Mouse (Mus musculus): ENCODE data around the gene Arhgef10l. TPM values are rescaled to one million over a fixed set of nuclear protein-coding genes. Genes with fewer than 3 reads are reported as not detected.

The Arhgef10l gene
- total and polyA plus RNA-seq, 2 experiments from 2014 or later, result 20.7 to 81.1 TPM

DNA sequence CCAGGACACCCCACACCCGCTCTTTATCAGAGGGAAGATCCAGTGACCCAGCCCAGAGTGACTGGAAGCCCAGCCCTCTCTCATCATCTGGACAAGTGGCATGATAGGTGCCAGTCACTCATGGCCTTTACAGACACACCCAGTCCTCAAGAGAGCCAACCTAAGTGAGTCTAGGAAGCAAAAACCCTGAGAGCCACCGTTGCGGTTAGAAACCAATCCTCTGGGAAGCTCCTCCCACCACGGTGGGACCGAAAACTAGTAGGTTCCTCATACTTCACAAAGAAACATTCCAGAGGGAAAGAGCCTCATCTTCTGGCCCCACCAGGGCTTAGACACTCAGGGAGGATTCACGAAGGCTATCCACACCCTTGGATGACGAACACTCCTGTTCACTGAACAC lies 50.0 kb downstream of the Arhgef10l start:
- H3K9me3 ChIP-seq (ENCODE audit: low read length), result no peaks in the 10 kb centered on the region
- H3K27me3 ChIP-seq (ENCODE audit: insufficient read depth, low read length), result no peaks in the 10 kb centered on the region
- WGBS, result 85% methylated on average over 7 of the region's 7 CpGs
- DNase-seq (ENCODE audit: low spot score), result no peak
- H3K36me3 ChIP-seq (ENCODE audit: insufficient read depth, low read length), result peaks cover 4% of the 10 kb centered on the region; the same call in 1 of the 2 replicates
- no peak for TF ChIP-seq CTCF (IDR thresholded peaks at IDR 0.05)
- H3K4me2 ChIP-seq (ENCODE audit: low read depth, low read length, poor library complexity, severe bottlenecking), result no peak overlapping the region
- no peak for ATAC-seq (ENCODE audit: low FRiP score)
- peaks cover 4% of the 10 kb centered on the region; the same call in 1 of the 2 replicates for H3K4me1 ChIP-seq (ENCODE audit: insufficient read depth, low read length)
- H3K9ac ChIP-seq (replicated peaks; ENCODE audit: low read length, poor library complexity, severe bottlenecking), result no peak overlapping the region
- H3K4me3 ChIP-seq (ENCODE audit: low read depth, low read length), result no peak overlapping the region
- no peak overlapping the region for H3K27ac ChIP-seq (ENCODE audit: low read depth, low read length)

- Histone ChIP-seq H3K4me1 (ENCODE audit: insufficient read depth, low read length) (peaks cover 4% of the 10 kb centered on the region; the same call in 1 of the 2 replicates), H3K9me3 (ENCODE audit: low read length) (no peaks in the 10 kb centered on the region), H3K4me3 (ENCODE audit: low read depth, low read length) (no peak overlapping the region), H3K36me3 (ENCODE audit: insufficient read depth, low read length) (peaks cover 14% of the 10 kb centered on the region; the same call in 1 of the 2 replicates), H3K27me3 (ENCODE audit: insufficient read depth, low read length) (no peaks in the 10 kb centered on the region), H3K27ac (ENCODE audit: low read depth, low read length) (no peak overlapping the region), H3K9ac (replicated peaks; ENCODE audit: low read length, poor library complexity, severe bottlenecking) (no peak overlapping the region), H3K4me2 (ENCODE audit: low read depth, low read length, poor library complexity, severe bottlenecking) (no peak overlapping the region)
- no peak for TF ChIP-seq CTCF (IDR thresholded peaks at IDR 0.05)
- WGBS, result 68% methylated on average over 5 of the region's 5 CpGs
- DNase-seq (ENCODE audit: low spot score) (no peak), ATAC-seq (ENCODE audit: low FRiP score) (no peak)
Observed at GRCm38 (mm10) chr4:140614553-140614952, 51.3 kb downstream of the Arhgef10l start.

GRCm38 (mm10) chr4:140614145-140614544 lies 51.7 kb downstream of the Arhgef10l start:
- 84% methylated on average over 6 of the region's 6 CpGs for WGBS

DNA sequence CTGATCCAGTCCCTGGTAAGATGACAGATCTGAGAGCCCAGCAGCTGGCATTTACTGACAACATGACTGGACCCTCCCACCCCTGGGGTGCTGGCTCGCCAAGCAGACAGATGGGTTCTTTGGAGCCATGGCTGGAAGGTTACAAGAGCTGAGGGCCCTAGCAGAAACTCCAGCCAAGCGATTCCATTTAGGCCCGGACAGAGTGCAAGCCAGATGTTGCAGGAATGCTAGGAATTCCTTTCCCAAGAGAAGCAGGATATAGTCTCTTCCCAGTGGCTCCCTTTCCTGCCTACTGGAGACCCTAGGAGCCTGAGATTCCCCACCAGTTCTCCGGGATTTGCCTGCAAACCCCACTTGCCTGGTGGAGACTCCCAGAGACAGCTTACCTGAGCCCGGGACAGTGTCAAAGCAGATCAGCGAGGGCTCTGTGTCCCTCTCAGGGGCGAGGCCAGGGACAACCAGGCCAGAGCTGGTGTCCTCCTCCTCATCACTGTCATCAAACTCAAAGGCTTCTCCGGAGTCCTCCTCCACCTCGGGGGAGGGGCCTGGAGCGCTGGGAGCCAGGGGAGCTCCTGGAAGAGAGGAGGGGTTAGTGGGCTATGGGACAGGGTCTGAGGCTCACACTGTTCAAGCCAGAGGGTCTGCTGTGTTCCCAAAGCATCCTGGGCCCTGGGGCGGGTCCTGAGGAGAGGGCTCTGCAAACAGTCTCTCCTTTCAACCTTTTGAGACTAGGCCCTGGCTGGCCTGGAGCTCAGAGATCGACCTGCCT lies 54.8 kb downstream of the Arhgef10l start:
- Histone ChIP-seq H3K27ac (ENCODE audit: low read depth, low read length) (no peak overlapping the region; the same call in 1 of the 2 replicates), H3K9me3 (ENCODE audit: low read length) (no peaks in the 10 kb centered on the region), H3K27me3 (ENCODE audit: insufficient read depth, low read length) (no peaks in the 10 kb centered on the region), H3K9ac (replicated peaks; ENCODE audit: low read length, poor library complexity, severe bottlenecking) (no peak overlapping the region), H3K4me1 (ENCODE audit: insufficient read depth, low read length) (peaks cover 4% of the 10 kb centered on the region; the same call in 1 of the 2 replicates), H3K36me3 (ENCODE audit: insufficient read depth, low read length) (peaks cover 24% of the 10 kb centered on the region), H3K4me2 (ENCODE audit: low read depth, low read length, poor library complexity, severe bottlenecking) (no peak overlapping the region), H3K4me3 (ENCODE audit: low read depth, low read length) (no peak overlapping the region)
- ATAC-seq (ENCODE audit: low FRiP score) (no peak), DNase-seq (ENCODE audit: low spot score) (peak; percentile 43)
- no peak for TF ChIP-seq CTCF (IDR thresholded peaks at IDR 0.05)
- WGBS, result 41% methylated on average over 12 of the region's 12 CpGs

More at GRCm38 (mm10) chr4:140614145-140614544, 51.7 kb downstream of the Arhgef10l start:
- Histone ChIP-seq H3K4me2 (ENCODE audit: low read depth, low read length, poor library complexity, severe bottlenecking) (no peak overlapping the region), H3K27me3 (ENCODE audit: insufficient read depth, low read length) (no peaks in the 10 kb centered on the region), H3K36me3 (ENCODE audit: insufficient read depth, low read length) (peaks cover 18% of the 10 kb centered on the region), H3K27ac (ENCODE audit: low read depth, low read length) (no peak overlapping the region), H3K4me3 (ENCODE audit: low read depth, low read length) (no peak overlapping the region), H3K4me1 (ENCODE audit: insufficient read depth, low read length) (peaks cover 4% of the 10 kb centered on the region; the same call in 1 of the 2 replicates), H3K9me3 (ENCODE audit: low read length) (no peaks in the 10 kb centered on the region), H3K9ac (replicated peaks; ENCODE audit: low read length, poor library complexity, severe bottlenecking) (no peak overlapping the region)
- DNase-seq (ENCODE audit: low spot score) (no peak), ATAC-seq (ENCODE audit: low FRiP score) (no peak)
- TF ChIP-seq CTCF (IDR thresholded peaks at IDR 0.05), result no peak

DNA sequence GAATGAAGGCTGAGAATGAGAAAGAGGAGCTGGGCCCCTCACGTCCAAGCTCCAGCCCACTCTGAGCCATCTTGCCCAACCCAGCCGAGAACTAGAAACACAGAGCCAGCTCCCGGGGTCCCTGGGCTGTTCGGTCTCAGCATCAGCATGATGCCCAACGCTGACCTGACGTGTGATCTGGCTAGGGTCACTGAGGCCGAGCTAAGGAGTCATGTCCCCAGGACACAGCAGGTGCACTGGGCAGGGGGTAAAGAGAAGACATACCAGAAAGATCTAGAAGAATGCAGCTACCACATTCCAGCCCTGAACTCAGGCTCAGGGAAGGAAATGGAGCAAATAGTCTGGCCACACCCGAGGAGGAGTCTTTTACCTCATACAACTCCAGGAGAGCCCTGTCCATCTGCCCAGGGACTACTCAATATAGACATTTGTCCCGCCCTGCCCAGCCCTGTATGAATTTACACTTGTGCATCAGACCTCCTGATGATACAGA lies 57.5 kb downstream of the Arhgef10l start:
- no peak overlapping the region for H3K4me3 ChIP-seq (ENCODE audit: low read depth, low read length)

DNA sequence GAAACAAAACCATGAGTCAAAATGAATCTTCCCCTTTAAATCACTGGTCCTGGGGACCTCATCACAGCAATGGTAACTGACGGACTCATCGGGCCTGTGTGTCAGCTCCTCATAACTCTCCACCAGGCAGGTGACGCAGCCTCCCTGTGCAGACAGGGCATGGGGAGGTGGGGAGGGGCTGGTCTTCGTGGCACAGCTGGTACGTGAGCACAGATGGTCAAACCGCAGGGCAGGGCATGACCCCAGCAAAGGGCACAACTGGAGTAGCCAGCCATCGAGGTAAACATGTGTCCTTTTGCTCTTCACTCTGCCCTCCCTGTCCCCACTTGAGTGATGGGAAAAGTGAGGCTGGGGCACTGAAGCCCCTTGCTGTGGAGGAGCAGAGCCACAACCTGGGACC lies 59.0 kb downstream of the Arhgef10l start:
- Histone ChIP-seq H3K27ac (ENCODE audit: low read depth, low read length) (no peak overlapping the region), H3K4me1 (ENCODE audit: insufficient read depth, low read length) (0 out of 2 replicates have a peak, but pooled peaks cover 4% of the 10 kb centered on the region), H3K9me3 (ENCODE audit: low read length) (no peaks in the 10 kb centered on the region), H3K9ac (replicated peaks; ENCODE audit: low read length, poor library complexity, severe bottlenecking) (no peak overlapping the region), H3K36me3 (ENCODE audit: insufficient read depth, low read length) (peaks cover 32% of the 10 kb centered on the region), H3K27me3 (ENCODE audit: insufficient read depth, low read length) (no peaks in the 10 kb centered on the region), H3K4me3 (ENCODE audit: low read depth, low read length) (no peak overlapping the region), H3K4me2 (ENCODE audit: low read depth, low read length, poor library complexity, severe bottlenecking) (no peak overlapping the region)
- WGBS, result 86% methylated on average over 7 of the region's 7 CpGs
- DNase-seq (ENCODE audit: low spot score), result no peak
- no peak for TF ChIP-seq CTCF (IDR thresholded peaks at IDR 0.05)
- ATAC-seq (ENCODE audit: low FRiP score), result no peak

More for the DNA sequence above, 57.5 kb downstream of the Arhgef10l start:
- 79% methylated on average over 9 of the region's 9 CpGs for WGBS
- H3K27ac ChIP-seq (ENCODE audit: low read depth, low read length), result no peak overlapping the region
- H3K27me3 ChIP-seq (ENCODE audit: insufficient read depth, low read length), result no peaks in the 10 kb centered on the region
- H3K4me2 ChIP-seq (ENCODE audit: low read depth, low read length, poor library complexity, severe bottlenecking), result no peak overlapping the region
- DNase-seq (ENCODE audit: low spot score), result no peak
- TF ChIP-seq CTCF (IDR thresholded peaks at IDR 0.05), result no peak
- no peak overlapping the region for H3K9ac ChIP-seq (replicated peaks; ENCODE audit: low read length, poor library complexity, severe bottlenecking)
- H3K9me3 ChIP-seq (ENCODE audit: low read length), result no peaks in the 10 kb centered on the region
- peaks cover 4% of the 10 kb centered on the region; the same call in 1 of the 2 replicates for H3K4me1 ChIP-seq (ENCODE audit: insufficient read depth, low read length)
- H3K36me3 ChIP-seq (ENCODE audit: insufficient read depth, low read length), result peaks cover 32% of the 10 kb centered on the region
- ATAC-seq (ENCODE audit: low FRiP score), result no peak

Measured in midbrain, postnatal 0 days (tissue).